Comparison of ENCODE assay signal across 8 mouse cellular contexts in genomic region chr4:132676771-132677539, GRCm38 (mm10). TPM values are rescaled to one million over a fixed set of nuclear protein-coding genes. Genes with fewer than 3 reads are reported as not detected.
A peak's percentile ranks its signal among the peaks of the same experiment; 100 is the strongest.
DNase-seq lines count a peak whose midpoint lies in the region; ATAC-seq and TF ChIP-seq lines count a peak whose summit lies in the region.

No protein-coding gene starts in this region.

- no peaks in the 10 kb centered on the region for H3K4me1 ChIP-seq in hindbrain, postnatal 0 days (ENCODE audit: insufficient read depth, low read length)
- H3K4me1 ChIP-seq in hindbrain, embryonic 16.5 days (ENCODE audit: control insufficient read depth, insufficient read depth, low read depth, low read length) = no peaks in the 10 kb centered on the region
- peaks cover 7 to 22% of the 10 kb centered on the region in 2 experiments; a peak in 3 of 4 replicates for H3K4me1 ChIP-seq in CH12.LX (ENCODE audit: control insufficient read depth in 1 of 2, insufficient read depth in 2 of 2)
- no peaks in the 10 kb centered on the region for H3K4me1 ChIP-seq in lung, embryonic 14.5 days (ENCODE audit: insufficient read depth)

- no peaks in the 10 kb centered on the region for H3K79me2 ChIP-seq in CH12.LX (replicated peaks; ENCODE audit: control insufficient read depth, extremely low read depth, insufficient read depth, poor library complexity, severe bottlenecking)

- no peak for ATAC-seq in hindbrain, postnatal 0 days
- ATAC-seq in hindbrain, embryonic 16.5 days = no peak
- no peak for ATAC-seq in lung, embryonic 14.5 days (ENCODE audit: insufficient read depth)

- peak; percentile 81 for TF ChIP-seq RAD21 in CH12.LX (IDR thresholded peaks at IDR 0.05; ENCODE audit: low read depth, low read length)

- peak; percentile 9 for DNase-seq in hindbrain, postnatal 0 days (ENCODE audit: low spot score)
- peak; percentile 51 for DNase-seq in CH12.LX (ENCODE audit: extremely low read depth)
- DNase-seq in adrenal gland, adult 18-20 months (ENCODE audit: low spot score in 2 of 2) = peak; percentile 33 to 34
- peak; percentile 41 to 49 for DNase-seq in heart, postnatal 10 days
- DNase-seq in lung, embryonic 14.5 days = peak; percentile 56
- peak; percentile 36 for DNase-seq in thymus, postnatal 0 days (ENCODE audit: low spot score)
- DNase-seq in right cerebral cortex, postnatal 4 days = no peak

- no peak overlapping the region for H3K4me2 ChIP-seq in hindbrain, postnatal 0 days (ENCODE audit: low read depth, low read length)
- no peak overlapping the region for H3K4me2 ChIP-seq in hindbrain, embryonic 16.5 days (ENCODE audit: low read length)
- H3K4me2 ChIP-seq in CH12.LX (ENCODE audit: insufficient read depth, low read depth, poor library complexity, severe bottlenecking) = no peak overlapping the region
- H3K4me2 ChIP-seq in lung, embryonic 14.5 days = no peak overlapping the region

- in situ Hi-C loops in CH12.LX (cut with MboI; ENCODE audit: low pct_ligation_motif_present, low pct_unique_long_range_greater_than_20kb, low sequenced_read_pairs) = no loop called here

- H3K4me3 ChIP-seq in hindbrain, postnatal 0 days (ENCODE audit: low read length) = no peak overlapping the region
- no peak overlapping the region for H3K4me3 ChIP-seq in hindbrain, embryonic 16.5 days (ENCODE audit: low read length)
- H3K4me3 ChIP-seq in CH12.LX (replicated peaks in 1 of 3; ENCODE audit: low read depth in 2 of 3, low read length in 2 of 3, poor library complexity in 1 of 3) = no peak overlapping the region
- H3K4me3 ChIP-seq in lung, embryonic 14.5 days (ENCODE audit: low read depth, low read length) = no peak overlapping the region

- H3K36me3 ChIP-seq in hindbrain, postnatal 0 days (ENCODE audit: insufficient read depth, low read length) = peaks cover 26% of the 10 kb centered on the region; the same call in 1 of the 2 replicates
- peaks cover 26% of the 10 kb centered on the region for H3K36me3 ChIP-seq in hindbrain, embryonic 16.5 days (ENCODE audit: control insufficient read depth, insufficient read depth, low read length)
- peaks cover 27 to 80% of the 10 kb centered on the region in 2 experiments for H3K36me3 ChIP-seq in CH12.LX (replicated peaks in 1 of 2; ENCODE audit: control insufficient read depth in 1 of 2, insufficient read depth in 1 of 2, low read length in 1 of 2)
- peaks cover 55% of the 10 kb centered on the region for H3K36me3 ChIP-seq in lung, embryonic 14.5 days (ENCODE audit: insufficient read depth)

- no peaks in the 10 kb centered on the region for H3K27me3 ChIP-seq in hindbrain, postnatal 0 days (ENCODE audit: insufficient read depth, low read length)
- H3K27me3 ChIP-seq in hindbrain, embryonic 16.5 days (replicated peaks; ENCODE audit: control insufficient read depth, insufficient read depth, low read length) = no peaks in the 10 kb centered on the region
- no peaks in the 10 kb centered on the region for H3K27me3 ChIP-seq in CH12.LX (replicated peaks)
- H3K27me3 ChIP-seq in lung, embryonic 14.5 days (ENCODE audit: insufficient read depth, low read length) = no peaks in the 10 kb centered on the region

- TF ChIP-seq EP300 in CH12.LX (IDR thresholded peaks at IDR 0.05; ENCODE audit: low read length) = no peak

- no peak overlapping the region for H3K27ac ChIP-seq in hindbrain, postnatal 0 days
- no peak overlapping the region for H3K27ac ChIP-seq in hindbrain, embryonic 16.5 days (ENCODE audit: low read depth, low read length)
- H3K27ac ChIP-seq in CH12.LX (ENCODE audit: insufficient read depth, low read depth) = no peak overlapping the region
- H3K27ac ChIP-seq in lung, embryonic 14.5 days (ENCODE audit: low read depth) = no peak overlapping the region

- TF ChIP-seq POLR2A in CH12.LX (IDR thresholded peaks at IDR 0.05; ENCODE audit: low read depth, low read length) = no peak

- intact Hi-C loops in heart, postnatal 10 days (cut with DNase I) = loop anchor here (2.0 kb wide), 2 partner anchors 38 to 132 kb away; partner anchors contain the start of gene Eya3

- H3K9ac ChIP-seq in hindbrain, postnatal 0 days (replicated peaks; ENCODE audit: low read length) = no peak overlapping the region
- H3K9ac ChIP-seq in hindbrain, embryonic 16.5 days (ENCODE audit: low read depth, low read length) = no peak overlapping the region
- no peak overlapping the region for H3K9ac ChIP-seq in CH12.LX (ENCODE audit: insufficient read depth, low read depth)
- no peak overlapping the region for H3K9ac ChIP-seq in lung, embryonic 14.5 days

- dilution Hi-C loops in CH12.LX (cut with MboI; ENCODE audit: extremely low pct_ligation_motif_present, extremely low pct_unique_long_range_greater_than_20kb, low sequenced_read_pairs) = no loop called here

- TF ChIP-seq CTCF in hindbrain, postnatal 0 days (IDR thresholded peaks at IDR 0.05; ENCODE audit: low read depth) = peak; percentile 60
- TF ChIP-seq CTCF in CH12.LX (conservative IDR thresholded peaks at IDR 0.05 in 1 of 2, IDR thresholded peaks at IDR 0.05 in 1 of 2; ENCODE audit: low read depth in 2 of 2, low read length in 2 of 2) = peak; percentile 22 to 80; a peak in 3 of 4 replicates
- peak; percentile 73 for TF ChIP-seq CTCF in lung, embryonic 14.5 days (IDR thresholded peaks at IDR 0.05; ENCODE audit: low read depth)

- WGBS in hindbrain, postnatal 0 days = 83% methylated on average over 7 of the region's 7 CpGs
- 91% methylated on average over 7 of the region's 7 CpGs for WGBS in hindbrain, embryonic 16.5 days
- 82% methylated on average over 7 of the region's 7 CpGs for WGBS in lung, embryonic 14.5 days

- no peaks in the 10 kb centered on the region for H3K9me3 ChIP-seq in hindbrain, postnatal 0 days (ENCODE audit: low read length)
- no peaks in the 10 kb centered on the region for H3K9me3 ChIP-seq in hindbrain, embryonic 16.5 days (ENCODE audit: control insufficient read depth, low read length)
- no peaks in the 10 kb centered on the region for H3K9me3 ChIP-seq in CH12.LX (replicated peaks; ENCODE audit: low read length)
- H3K9me3 ChIP-seq in lung, embryonic 14.5 days (ENCODE audit: low read depth, low read length) = no peaks in the 10 kb centered on the region

TF ChIP-seq in CH12.LX, 34 proteins besides CTCF, POLR2A, EP300 and RAD21:
- no peak for TF ChIP-seq TCF12 (IDR thresholded peaks at IDR 0.05; ENCODE audit: low read depth, low read length)
- TF ChIP-seq SMC3 (IDR thresholded peaks at IDR 0.05; ENCODE audit: low read depth, low read length) = peak; percentile 66

RNA-seq across cellular contexts. Expression of gene Eya3, which starts 38.2 kb away (rescaled TPM):
- total RNA-seq in hindbrain, postnatal 0 days (2014; rRNA removed) = 16.4 and 18.7 TPM in 2 replicates
- 7.4 and 8.3 TPM in 2 replicates for polyA plus RNA-seq in hindbrain, postnatal 0 days (2015; fragmentation: Nextera tagmentation; extraction: Ambion mirVana)
- 9.5 and 12.1 TPM in 2 replicates for polyA plus RNA-seq in hindbrain, embryonic 16.5 days (2015; fragmentation: Nextera tagmentation; extraction: Ambion mirVana)
- 24.4 and 28.6 TPM in 2 replicates for total RNA-seq in CH12.LX (2012; rRNA removed)
- 27.4 and 31.0 TPM in 2 replicates for total RNA-seq in CH12.LX (2014; rRNA removed)
- polyA plus RNA-seq in CH12.LX (2012; ENCODE audit: insufficient read length, low read depth) = 50.0 and 54.8 TPM in 2 replicates
- 10 to 100 TPM; 27.9 to 32.3 TPM for total RNA-seq in adrenal gland, adult 18-20 months (2021)
- 10 to 100 TPM; 33.4 to 41.1 TPM for total RNA-seq in heart, postnatal 10 days (2021)
- 29.5 and 31.6 TPM in 2 replicates for polyA plus RNA-seq in lung, embryonic 14.5 days (2014; fragmentation: Nextera tagmentation; extraction: Ambion mirVana)
- polyA plus RNA-seq in thymus, postnatal 0 days (2015; fragmentation: Nextera tagmentation; extraction: Ambion mirVana) = 20.6 and 26.8 TPM in 2 replicates

RNA-seq across cellular contexts. Expression of gene Xkr8, which starts 55.4 kb away (rescaled TPM):
- 5.6 and 6.2 TPM in 2 replicates for total RNA-seq in hindbrain, postnatal 0 days (2014; rRNA removed)
- 5.0 and 7.3 TPM in 2 replicates for polyA plus RNA-seq in hindbrain, postnatal 0 days (2015; fragmentation: Nextera tagmentation; extraction: Ambion mirVana)
- 6.2 and 6.4 TPM in 2 replicates for polyA plus RNA-seq in hindbrain, embryonic 16.5 days (2015; fragmentation: Nextera tagmentation; extraction: Ambion mirVana)
- total RNA-seq in CH12.LX (2012; rRNA removed) = 6.2 and 8.6 TPM in 2 replicates
- total RNA-seq in CH12.LX (2014; rRNA removed) = 3.7 and 3.8 TPM in 2 replicates
- polyA plus RNA-seq in CH12.LX (2012; ENCODE audit: insufficient read length, low read depth) = 4.9 and 5.5 TPM in 2 replicates
- total RNA-seq in adrenal gland, adult 18-20 months (2021) = 1 to 10 TPM; 4.2 to 5.9 TPM
- 1 to 10 TPM; 2.1 to 4.0 TPM for total RNA-seq in heart, postnatal 10 days (2021)
- 4.7 and 5.5 TPM in 2 replicates for polyA plus RNA-seq in lung, embryonic 14.5 days (2014; fragmentation: Nextera tagmentation; extraction: Ambion mirVana)
- polyA plus RNA-seq in thymus, postnatal 0 days (2015; fragmentation: Nextera tagmentation; extraction: Ambion mirVana) = 3.0 and 3.1 TPM in 2 replicates
